Mouse (Mus musculus) heart, adult 11 months (tissue): ENCODE results near the gene Itpr2.
A peak's percentile ranks its signal among the peaks of the same experiment; 100 is the strongest.

Experiments
- DNase-seq: peaks from one replicate; pipeline ENCODE4 v3.0.0; 2022

Gene Itpr2

GRCm38 (mm10) chr6:146140171-146140570, 361.9 kb downstream of the Itpr2 start:
- DNase-seq = peak; percentile 70

DNA sequence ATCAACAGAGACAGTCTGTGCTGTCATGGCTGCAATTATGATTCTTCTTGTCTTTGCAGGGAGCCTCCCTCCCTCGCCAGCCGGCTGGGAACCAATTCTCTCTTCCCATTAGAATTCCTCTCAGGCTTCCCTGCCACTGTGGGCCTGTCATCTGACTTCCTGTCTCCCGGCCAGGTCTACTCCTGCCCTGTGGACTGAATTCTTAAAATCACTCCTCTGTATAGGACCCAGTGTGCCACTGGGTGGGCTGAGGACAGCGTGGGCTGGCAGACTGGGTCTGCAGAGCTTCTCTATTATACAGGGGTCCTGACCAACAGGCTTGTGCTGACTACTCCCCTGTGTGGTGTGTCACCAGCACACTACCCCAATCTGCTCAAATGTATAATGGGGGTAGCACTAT, 365.4 kb downstream of the Itpr2 start:
- peak; percentile 77 for DNase-seq

- DNase-seq = peak; percentile 46
These were observed 365.8 kb downstream of the Itpr2 start for GRCm38 (mm10) chr6:146136244-146136643.

DNA sequence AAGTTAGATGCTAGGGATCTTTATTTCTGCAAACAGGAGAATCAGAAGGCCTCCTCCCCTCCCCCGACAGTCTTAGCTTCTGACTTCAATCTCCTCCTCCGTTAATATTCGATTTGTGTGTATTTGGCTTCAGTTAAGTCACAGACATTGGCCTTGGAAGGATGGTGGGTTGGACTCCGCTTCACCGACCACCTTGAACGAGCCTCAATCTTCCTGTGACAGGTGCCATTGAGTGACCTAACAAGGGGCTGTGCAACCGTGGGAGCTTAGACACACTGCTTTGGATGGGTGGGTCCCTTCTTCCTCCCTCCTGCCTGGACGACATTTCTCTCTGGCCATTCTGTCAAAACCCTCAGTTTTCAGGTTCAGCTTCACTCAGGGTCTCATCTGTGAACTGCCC, 366.7 kb downstream of the Itpr2 start:
- peak; percentile 67 for DNase-seq

DNA sequence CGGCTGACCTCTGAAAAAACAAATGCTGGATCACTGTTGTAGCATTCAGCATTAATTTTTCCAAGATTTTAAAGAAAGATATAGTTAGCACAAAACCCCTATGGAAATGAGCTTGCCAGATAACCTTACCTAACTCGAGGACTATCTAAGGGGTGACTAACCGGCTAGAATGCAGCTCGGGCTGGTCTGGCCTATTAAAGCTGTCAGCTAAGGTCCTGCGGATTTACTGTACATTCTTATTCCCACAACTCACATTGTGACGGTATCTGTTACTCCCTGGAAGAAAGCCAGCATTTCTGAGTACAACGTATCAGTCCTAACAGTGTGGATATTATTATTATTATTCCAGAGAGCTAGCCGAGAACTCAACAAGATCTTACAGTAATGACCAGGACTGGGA, 368.1 kb downstream of the Itpr2 start:
- DNase-seq = peak; percentile 19

DNA sequence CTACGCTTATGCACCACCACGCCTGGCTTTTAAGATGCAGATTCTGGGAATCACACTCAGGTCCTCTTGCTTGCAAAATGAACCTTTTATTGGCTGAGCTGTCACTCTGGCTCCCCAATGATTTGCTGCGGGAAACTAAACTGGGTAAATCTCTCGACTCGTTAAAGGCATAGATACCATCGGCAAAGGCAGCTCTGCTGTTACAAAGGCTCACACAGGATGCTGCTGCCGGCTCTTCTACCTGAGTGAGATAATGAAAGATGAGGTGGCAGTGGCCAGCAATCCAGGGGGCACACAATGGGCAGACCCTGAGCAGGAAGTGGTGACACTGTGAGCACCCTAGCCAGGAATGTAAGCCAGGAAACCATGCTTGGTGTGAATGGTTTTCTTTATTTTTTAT, 373.0 kb downstream of the Itpr2 start:
- DNase-seq = peak; percentile 74

GRCm38 (mm10) chr6:146126823-146127681, 375.0 kb downstream of the Itpr2 start:
- peak; percentile 96 for DNase-seq

DNA sequence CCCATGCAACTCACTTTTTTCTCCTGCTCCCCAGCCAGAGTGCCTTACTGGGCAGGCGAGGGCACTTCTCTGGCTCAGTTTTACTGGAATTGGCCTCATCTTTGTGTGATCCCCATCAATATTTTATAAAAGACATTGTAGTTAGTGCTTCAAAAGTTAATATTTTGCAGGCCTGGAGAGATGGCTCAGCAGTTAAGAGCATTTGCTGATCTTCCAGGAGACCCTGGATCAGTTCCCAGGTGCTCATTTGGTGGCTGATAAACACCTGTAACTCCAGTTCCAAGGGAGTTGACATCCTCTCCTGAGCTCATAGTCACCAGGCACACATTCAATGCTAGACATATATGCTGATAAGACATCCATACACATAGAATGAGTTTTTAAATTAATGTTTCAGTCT, 376.4 kb downstream of the Itpr2 start:
- peak; percentile 13 for DNase-seq

DNA sequence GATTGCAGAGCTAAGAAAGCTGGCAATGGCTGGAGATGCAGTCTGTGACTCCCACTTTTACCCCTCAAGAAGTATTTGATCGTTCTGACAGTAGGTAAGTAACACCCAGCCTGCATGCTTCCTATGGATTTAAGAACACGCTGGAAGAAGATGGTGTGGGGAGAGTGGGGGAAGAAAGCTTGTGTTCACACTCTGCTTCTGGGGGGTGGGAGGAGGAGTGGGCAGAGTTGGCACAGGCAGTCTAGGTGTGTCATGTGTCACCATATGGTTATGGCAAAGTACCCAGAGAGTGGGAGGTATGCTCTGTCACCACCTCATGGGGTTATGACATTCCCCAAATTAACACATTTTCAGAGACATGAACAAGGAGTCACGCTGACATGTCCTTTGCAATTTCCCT, 377.5 kb downstream of the Itpr2 start:
- peak; percentile 46 for DNase-seq

- peak; percentile 58 for DNase-seq
These were observed 378.4 kb downstream of the Itpr2 start for GRCm38 (mm10) chr6:146123656-146124055.

DNA sequence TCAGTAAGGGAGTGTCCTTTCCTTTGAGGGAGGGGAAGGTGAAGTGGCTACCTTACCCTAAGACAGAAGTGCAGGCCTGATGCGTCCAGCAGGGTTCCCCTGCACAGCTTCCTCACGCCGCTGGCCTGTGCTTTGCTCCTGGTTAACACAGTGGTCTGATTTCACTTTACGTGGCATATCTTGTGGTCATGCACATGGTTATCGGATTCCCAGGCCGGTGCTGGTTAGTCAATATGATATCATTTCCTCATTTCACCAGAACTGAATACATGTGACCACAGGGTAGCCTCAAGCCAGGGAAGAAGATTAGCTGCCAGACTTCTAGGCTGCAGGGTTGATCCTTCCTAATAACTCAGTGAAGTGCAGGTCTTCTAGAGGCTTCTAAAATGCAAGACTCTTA, 381.9 kb downstream of the Itpr2 start:
- DNase-seq = peak; percentile 91

DNA sequence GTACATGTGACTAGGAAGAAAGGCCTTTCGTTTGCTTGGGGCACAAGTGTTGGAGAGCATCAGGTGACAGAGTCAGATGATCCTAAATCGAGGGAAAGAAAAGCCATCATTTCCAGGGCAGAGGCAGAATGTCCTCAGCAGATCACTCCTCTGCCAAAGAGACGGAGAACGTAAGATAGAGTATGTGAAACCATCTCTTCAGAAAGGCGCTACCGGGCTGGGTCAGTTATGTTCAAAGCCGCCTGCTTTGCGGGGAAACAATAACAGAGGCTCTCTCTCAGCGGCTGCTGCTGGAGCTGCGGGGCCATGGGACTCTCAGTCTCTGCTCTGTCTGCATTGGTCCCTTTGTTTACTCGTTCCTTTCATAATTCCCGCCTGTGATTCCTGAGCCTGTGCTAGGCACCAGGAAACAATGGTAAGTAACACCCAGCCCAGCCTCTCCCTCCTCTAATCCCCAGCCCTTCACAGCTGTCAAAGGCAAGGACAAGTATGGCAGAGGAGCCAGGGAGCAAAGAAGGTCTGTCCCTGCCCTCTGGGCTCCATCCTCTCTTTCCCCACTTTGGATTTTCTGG, 387.2 kb downstream of the Itpr2 start:
- DNase-seq = peak; percentile 76

DNA sequence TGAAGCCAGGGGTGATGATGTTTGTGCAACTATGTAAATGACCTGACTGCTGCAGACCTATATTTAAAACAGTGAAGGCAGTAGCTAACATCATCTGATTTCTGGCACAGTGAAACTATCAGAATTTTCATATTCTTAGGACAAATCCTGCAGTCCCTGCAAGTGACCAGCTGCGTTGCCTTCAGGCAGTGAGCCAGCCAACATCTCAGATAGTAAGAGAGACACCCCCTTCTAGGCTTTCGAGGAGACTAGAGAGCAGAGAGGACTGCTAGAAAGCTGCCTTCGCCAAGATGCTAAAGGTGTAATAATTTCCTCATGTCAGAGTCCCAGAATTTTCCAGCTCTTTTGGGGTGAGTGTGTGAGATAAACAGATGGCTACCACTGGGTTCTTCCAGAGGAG, 388.0 kb downstream of the Itpr2 start:
- peak; percentile 50 for DNase-seq

- peak; percentile 91 for DNase-seq
These were observed 388.9 kb downstream of the Itpr2 start for GRCm38 (mm10) chr6:146113085-146113484.

- DNase-seq = peak; percentile 83
These were observed 389.8 kb downstream of the Itpr2 start for GRCm38 (mm10) chr6:146112211-146112610.

GRCm38 (mm10) chr6:146111781-146112180, 390.2 kb downstream of the Itpr2 start:
- DNase-seq = no peak

GRCm38 (mm10) chr6:146110832-146111741, 390.9 kb downstream of the Itpr2 start:
- peak; percentile 82 for DNase-seq

DNA sequence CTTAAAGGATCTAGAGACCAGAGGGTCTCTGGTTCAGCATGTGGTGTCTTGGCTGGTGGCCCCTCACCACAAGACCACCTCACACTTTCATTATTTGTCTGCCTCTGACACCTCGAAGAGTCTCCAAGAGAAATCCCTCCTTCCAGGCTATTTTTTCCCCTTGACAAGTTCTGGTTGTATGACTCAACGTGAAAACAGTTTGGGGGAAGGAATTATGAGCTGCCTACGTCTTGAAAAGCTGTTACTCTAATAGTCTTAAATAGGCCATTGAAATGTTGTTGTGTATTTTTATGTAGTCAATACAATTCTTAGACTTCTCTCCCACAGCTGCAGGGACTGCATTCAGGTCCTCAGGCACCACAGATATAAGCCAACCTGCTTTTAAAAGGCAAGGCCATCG, 391.6 kb downstream of the Itpr2 start:
- peak; percentile 35 for DNase-seq

- peak; percentile 63 for DNase-seq
These were observed 393.3 kb downstream of the Itpr2 start for GRCm38 (mm10) chr6:146108695-146109094.

GRCm38 (mm10) chr6:146107117-146107832, 394.7 kb downstream of the Itpr2 start:
- peak; percentile 89 for DNase-seq

- peak; percentile 74 for DNase-seq
These were observed 418.7 kb downstream of the Itpr2 start for GRCm38 (mm10) chr6:146083056-146083961.

- peak; percentile 86 for DNase-seq
These were observed 419.5 kb downstream of the Itpr2 start for GRCm38 (mm10) chr6:146082476-146082875.
